Mouse (Mus musculus): ENCODE measurements around the gene Cep41.

Cep41 gene

DNA sequence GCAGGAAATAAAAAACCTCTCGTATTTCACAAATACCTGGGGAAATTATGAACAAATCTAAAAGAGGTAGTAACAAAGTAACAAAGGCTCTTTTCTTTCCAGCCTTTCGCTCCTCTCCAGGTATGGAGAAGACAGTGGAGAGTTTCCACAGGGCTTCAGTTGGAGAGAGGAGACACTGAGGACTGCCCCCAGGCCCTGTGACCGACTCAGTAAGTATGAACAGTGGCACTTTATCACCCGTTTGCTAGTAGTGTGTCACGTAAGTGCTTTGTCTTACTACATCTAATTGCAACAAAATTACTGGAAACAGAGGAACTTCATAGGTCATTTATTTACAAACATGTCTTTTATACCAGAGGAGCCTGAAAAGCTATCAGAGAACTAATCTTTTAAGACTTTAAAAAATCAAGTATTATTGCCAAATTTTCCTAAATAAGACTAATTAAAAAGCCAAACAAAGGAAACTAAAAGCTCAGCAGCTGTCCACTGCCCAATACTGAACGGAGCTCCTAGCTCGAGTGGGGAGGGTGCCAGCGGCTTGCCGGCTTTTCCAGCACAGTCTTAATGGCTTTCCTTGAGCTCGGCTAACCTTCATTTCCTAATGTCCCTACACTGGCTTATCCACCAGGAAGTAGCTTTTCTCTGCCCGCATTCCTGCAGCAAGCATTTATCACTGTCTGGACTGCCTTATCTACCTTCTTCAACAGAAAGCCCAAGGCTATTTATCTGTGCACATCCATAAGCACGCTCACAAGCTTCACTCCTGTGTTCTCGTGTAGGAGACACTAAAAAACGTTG, 19.6 kb downstream of the Cep41 start:
- no peak for DNase-seq (ENCODE audit: low spot score)

DNA sequence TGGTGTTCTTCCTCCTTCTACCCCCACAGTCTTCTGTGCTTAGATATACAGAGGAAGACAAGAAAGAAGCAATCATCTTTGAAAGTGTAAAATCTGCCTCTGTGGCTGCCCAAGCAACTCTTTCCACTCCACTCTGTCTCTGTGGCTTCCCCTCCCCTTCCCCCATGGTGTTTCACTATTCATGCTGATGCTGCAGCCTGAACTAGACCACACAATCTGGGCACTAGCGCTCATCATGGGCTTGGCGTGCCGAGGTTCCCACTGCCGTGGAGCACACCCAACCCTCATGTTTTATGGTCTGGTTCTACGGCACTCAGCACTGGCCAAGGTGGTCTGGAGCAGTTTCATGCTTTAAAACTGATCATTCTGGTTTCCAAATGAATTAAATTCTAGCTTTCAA, 21.9 kb downstream of the Cep41 start:
- no peak for DNase-seq (ENCODE audit: low spot score)

DNA sequence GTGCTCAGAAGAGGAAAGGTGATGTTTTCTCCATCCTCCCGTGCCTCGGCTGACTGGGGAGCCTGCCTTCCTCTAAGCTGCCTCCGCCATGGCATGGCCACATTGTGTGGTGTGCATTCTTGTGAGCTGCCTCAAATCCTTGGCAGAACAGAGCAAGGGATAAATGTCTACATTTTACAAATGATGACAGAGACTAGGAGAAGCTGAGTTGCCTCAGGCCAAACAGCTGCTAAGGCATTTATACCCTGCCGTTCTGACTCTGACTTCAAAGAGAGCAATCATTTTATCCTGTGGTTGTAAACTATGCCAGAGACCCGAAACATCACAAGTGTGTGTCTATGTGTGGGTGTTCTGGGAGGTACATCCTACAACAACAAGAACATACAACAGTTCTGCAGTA, 26.0 kb downstream of the Cep41 start:
- DNase-seq (ENCODE audit: low spot score) = no peak

DNA sequence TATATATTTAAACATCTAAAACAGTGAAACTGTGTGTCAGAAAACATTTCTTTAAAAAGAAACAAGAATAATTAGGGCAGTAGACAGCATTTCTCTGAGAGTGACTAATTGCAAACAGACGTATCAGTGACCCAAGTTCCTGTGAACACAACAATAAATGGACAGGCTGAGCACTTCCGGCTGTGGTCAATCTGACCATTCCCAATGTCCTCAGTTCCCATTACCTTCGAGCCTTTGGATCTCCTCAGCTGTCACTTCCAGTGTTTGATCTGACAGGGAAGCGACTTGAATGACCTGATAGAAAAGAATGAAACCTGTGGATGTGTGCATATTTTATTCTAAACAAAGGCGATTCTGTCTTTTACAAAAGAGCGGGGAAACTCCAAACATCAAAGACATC, 27.5 kb downstream of the Cep41 start:
- DNase-seq (ENCODE audit: low spot score) = no peak

DNA sequence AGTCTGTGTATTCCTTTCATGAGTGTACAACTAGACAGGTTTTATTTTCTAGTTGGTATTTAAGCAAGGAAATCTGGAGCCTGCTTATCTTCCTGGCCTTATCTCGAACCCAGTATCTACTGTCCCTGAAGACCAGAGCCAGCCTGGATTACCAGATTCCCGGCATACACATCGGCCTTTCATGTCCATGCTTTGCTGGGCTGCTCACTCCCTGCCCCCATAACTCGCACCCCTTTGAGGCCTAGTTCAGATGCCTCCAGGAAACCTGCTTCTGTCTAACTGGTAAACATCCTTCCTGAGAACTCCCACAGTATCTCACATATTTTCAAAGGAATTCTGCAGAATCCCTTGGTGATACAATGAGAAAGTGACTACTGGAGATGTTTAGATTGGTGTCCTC, 28.3 kb downstream of the Cep41 start:
- no peak for DNase-seq (ENCODE audit: low spot score)

DNA sequence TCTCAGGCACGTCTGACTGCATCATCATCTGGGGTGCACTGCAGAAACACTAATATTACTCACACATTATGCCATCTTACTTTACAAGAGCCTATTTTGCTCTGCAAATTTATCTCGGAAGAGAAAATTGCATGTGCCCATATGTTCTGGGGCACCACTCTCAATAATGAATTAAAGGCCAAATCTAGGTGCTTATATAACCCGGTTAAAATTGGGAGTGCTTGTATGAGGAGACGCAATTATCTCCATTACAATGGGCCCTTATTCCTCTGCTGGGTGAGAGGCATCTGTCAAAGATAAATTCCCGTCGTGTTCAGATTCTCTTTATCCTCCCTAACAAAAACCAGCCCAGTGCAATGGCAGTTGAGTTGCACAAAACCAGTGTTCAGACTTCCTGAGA, 28.8 kb downstream of the Cep41 start:
- DNase-seq (ENCODE audit: low spot score) = no peak

DNA sequence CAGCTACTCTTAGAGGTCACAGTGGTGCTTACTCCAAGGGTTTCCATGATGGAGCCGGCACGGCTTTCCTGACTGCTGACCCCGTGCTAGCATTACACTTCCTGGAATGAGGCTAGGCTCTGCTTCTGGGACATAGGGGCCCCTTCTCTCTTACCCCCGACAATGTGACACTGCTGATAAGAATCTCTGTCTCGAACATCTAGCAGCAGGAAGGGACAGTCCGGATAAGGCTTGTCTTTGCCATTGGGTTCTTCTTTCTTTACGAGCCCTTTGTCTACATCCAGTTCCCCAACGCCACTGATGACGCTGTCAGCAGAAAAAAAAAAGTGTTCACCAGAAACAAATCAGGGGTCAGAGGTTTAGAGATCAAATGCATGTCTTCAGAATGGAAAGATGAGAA, 34.9 kb downstream of the Cep41 start:
- DNase-seq (ENCODE audit: low spot score) = no peak

DNA sequence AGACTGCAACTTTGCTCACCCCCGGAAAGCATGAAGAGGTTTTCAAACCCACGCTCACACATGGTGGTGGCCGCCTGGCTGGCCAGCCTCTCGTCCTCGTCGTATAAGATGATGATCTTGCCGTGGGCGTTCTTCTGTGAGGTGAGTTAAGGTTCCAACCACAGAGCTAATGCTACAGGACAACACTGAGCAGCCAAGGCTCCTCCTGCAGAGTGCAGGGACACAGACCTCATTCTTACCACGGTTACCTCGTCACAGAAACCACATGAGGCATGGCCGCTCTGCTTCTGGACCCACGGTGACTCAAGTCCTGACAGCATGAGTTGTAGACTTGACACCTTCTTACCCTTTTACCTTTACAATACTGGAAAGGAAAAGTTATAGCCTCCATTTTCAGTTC, 36.3 kb downstream of the Cep41 start:
- no peak for DNase-seq (ENCODE audit: low spot score)

DNA sequence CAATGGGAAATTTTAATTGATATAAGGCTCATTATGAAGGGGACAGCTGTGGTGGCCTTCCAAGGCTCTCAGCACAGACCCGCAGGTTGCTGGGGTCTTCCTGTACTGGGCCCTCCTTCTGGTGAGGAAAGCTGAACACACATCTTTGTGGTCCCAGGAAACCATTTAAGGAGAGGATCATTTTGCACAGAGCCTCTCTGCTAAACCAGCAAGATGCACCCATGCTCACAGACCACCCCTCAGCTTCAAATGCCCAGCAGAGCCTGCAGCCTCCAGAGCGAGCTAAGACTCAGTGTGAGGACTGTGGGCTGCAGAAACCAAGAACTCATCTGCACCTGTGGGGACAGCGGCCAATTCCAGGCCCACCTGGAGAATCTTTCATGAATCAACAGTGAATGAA, 38.6 kb downstream of the Cep41 start:
- DNase-seq (ENCODE audit: low spot score) = no peak

DNA sequence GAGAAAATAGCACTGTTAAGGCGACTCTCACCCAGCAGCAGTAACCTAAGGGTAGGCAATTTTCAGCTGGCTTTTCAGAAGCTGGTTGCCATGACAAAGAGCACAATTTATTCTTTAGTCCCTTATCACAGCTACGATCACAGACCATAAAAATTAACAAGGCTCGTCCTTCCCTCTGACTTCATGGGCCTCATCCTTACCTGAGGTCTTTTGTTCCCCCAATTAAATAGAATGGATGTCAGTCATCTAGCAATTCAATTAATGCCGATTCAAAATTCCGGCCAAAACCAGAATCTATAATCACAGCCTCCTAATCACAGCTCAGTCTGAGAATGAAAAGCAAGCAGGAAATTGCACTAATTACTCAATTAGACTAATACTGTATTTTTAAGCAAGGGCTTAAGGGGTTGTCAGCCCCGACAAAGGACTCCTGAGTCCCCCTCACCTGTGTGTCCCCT, 39.1 kb downstream of the Cep41 start:
- DNase-seq (ENCODE audit: low spot score) = no peak

DNA sequence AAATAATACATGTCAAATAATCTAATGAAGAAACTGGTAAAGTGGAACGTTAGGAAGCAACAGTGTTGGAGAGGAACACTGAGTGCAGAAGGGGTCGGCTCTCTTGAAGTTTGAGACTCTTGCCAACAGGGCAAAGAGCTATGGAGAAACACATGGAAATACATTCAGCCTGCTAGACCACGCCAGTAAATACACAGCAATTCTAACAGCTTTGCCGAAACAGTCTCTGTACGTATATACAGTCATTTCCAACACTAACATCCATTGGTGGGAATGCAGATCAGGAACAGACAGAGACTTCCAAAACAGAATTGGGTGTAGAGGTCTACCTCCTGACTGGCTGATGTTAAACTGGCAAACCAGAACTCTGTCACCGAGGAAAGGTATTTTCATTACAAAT, 40.0 kb downstream of the Cep41 start:
- peak; percentile 52 for DNase-seq (ENCODE audit: low spot score)

DNA sequence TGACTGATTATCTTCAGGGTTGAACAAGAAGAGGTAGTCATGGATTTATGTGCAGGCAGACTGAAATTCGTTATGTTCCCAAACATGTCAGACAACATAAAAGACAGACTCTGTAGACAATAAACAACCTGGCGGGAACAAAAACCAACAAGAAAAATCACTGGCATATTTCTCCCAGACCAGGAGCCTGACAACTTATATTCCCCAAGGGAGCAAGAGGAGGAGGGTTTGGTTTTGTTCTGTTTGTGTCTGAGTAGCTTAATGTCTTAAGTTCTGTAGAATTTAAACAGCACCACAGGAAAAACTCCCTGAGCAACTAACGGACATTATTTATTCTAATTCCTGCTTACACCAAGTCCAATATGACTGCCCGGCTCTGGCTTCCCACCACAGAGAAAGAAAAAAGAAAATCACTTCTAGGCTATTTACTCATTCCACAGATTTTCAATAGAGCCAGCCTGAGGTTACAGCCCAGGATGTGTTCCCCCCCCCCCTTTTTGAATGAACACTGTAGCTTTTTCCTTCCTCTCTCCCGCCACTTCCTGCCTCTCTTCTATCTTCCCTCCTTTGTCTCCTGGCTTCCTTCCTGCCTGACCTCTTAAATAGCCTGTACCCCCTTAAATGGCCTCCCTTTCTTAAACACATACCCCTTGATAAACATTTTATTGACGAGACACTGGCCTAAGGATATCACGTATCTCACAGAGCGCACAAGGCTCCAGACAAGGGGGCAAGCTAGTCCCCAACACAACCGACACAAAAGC, 40.9 kb downstream of the Cep41 start:
- peak; percentile 51 for DNase-seq (ENCODE audit: low spot score)

DNA sequence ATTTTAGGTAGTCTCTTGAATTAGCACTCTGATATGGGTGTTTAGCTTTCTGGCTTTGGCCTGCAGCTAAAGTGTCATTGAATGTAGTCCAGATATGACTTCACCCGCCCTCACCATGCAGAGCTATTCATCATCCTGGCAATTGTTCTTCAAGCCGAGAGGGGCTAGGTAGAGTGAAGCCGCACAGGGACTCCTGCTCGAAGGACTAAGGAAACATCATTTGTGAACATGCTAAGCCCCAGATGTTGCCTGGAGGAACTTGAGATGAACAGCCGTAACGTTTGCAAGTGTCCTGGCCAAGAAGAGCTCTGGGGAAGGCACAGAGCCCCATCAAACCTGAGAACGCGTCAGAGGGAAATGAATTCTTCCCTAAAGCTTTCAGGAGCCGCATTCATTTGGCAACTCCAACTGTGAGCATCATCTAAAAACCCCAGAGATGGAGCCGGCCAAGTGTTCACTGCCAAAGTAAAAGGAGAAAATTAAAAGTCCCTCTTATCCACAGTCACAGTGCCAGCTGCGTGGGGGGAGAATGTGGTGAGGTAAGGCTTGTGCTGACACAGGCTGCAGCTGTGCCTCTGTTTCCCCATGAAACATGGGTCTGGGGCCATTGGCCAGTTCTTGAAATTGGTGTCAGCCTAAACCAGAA, 43.8 kb downstream of the Cep41 start:
- DNase-seq (ENCODE audit: low spot score) = no peak

DNA sequence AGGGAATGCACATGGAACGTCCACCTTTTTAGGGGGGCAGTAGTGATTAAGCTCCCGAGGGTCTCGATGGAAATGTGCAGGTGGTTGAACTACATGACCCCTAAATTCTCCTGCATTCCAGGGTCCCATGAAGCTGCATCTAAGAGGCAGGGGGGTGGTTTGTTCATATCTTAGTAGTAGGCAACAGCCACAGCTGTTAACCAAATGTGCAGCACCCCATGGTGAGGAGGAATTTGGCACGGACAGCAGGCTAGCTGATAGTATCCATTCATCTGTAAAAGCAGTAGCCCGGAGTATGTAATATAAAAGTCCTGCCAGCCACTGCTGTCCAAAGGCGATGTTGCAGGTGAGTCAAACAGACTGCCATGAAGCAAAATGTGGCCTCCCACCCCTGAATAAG, 48.2 kb downstream of the Cep41 start:
- no peak for DNase-seq (ENCODE audit: low spot score)

DNA sequence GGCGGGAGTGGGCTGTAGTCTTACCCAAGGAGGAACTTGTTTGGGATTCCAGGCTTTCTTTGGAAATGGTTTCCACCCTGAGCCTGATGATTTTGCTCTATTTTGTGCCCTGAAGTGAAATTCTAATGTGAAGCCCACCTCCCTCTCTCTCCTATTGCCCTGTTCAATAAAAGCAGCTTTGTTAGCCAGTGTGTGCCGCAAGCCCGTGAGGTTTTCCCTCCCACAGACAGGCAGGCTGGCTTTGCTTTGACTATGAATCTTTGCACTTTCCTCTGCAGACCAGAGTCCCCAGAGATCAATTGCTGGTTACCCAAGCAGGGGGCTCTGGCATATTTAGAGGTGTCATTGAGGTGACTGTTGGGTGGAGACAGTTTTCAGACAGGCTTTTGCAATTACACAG, 49.1 kb downstream of the Cep41 start:
- DNase-seq (ENCODE audit: low spot score) = peak; percentile 83

DNA sequence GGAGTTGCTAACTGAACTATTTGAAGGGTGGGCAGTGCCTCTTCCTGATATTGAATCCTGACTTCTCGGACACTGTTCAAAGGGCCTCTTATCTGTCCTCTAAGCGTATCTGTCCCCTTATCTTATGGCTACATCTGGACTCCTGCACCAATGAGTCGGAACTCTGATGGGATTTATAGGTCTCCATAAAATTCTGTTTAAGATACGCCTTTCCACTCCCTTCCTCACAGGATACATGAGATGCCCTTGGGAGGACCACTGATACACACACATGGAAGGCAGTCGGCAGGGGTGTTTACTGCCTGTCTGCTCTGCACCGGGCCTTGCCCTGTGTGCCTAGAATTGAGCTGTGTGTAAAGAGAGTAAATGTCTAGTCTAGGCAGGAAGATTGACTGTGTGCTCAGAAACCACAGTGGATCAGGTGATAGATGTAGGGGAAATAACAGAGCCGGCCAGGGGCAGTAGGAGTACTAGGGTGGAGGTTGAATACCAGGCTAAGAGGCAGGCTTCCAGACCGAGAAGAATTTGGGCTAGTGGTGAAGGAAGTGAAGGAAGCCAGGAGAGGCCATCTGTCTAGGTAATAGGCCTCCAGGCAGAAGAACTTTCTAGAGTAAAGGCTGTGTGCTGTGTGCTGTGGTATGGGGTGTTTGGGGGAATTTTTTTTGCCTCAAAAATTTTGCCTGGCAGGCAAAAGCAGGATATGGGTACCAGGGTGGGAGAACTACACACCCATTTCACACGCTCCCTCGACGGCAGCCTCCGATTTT, 49.7 kb downstream of the Cep41 start:
- DNase-seq (ENCODE audit: low spot score) = peak; percentile 99

DNA sequence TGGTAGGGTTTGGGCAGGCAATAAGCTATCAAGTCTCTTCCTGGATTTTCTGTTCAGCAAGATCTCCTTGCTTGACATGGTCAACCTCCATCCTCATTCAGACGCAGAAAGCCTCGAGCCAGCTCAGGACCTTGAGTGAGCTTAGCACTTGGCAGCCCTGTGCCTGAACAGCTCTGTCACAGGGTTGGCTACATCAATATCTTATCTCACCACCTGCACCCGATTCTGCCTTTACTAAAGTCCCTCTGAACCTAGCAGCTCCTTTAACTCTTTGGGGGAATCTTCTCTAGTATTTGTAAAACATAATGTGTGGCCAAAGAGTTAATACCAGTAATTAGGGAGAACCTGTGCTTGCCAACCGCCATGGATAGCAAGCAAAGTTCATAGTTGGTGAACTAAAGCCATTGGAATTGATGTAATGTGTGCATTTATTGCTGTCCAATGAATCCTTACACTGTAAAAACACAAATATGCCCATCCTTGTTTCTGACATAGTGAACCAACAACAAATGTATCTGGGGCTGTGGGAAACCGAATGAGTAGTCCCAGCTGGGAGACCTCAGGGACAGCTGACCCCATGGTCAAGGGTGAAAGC, 54.8 kb downstream of the Cep41 start, which contains the start of gene Cpa1:
TSS of gene Cpa1 (plus strand) at position 545 of the 595 bp plus-strand sequence.
- DNase-seq (ENCODE audit: low spot score) = no peak

DNA sequence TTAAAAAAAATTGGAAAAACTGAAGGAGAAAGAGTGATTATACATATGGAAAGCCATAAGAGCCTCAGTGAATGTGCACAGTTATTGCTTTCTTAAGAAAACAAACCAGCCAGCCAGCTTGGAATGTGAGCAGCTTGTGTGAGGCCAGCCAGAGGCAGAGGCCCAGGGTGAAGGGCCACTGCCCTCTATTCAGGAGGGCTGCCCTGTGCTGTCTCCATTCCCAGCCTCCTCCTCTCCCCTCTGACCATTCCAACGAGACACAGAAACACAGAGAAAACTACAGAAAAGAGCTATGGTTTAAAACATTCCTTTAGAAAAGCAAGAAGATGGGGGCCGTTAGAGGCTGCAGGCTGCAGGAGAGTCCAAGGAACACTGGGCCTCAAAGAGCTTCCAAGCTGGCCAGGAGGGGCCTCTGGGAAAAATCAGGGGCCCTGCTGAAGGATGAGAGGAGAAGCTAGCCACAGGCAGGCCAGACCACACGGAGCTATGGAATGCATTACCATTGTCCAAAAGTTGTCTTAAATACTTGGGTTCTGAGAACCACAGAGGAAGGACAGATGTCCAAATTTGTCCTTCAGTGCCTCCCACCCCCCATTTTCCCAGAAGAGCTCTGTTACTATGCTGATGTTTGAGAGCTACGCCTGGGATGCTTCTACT, 57.2 kb downstream of the Cep41 start:
- DNase-seq (ENCODE audit: low spot score) = peak; percentile 83

DNA sequence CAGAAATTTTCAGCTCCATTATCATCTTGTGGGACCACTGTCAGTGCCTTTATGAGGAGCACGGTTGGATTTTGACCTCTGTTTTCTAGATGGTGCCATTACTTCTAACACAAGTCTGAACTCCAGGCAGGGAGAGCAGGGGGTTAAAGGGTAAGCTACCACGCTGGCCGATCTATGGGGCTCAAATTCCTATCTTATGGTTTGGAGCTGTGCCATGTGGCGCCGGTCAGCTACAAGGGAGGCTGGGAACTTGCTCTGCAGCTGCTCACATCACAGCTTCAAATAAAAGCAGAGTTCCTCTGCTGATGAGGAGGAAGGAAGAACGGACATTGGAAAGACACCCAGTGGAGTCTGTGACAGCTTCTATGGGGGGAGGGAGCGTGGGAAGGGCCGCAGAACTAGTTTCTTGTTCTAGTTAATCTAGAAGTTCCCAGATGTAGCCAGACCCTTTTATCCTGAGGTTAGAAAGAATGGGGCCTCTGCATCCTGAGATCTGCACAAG, 58.1 kb downstream of the Cep41 start:
- no peak for DNase-seq (ENCODE audit: low spot score)

DNA sequence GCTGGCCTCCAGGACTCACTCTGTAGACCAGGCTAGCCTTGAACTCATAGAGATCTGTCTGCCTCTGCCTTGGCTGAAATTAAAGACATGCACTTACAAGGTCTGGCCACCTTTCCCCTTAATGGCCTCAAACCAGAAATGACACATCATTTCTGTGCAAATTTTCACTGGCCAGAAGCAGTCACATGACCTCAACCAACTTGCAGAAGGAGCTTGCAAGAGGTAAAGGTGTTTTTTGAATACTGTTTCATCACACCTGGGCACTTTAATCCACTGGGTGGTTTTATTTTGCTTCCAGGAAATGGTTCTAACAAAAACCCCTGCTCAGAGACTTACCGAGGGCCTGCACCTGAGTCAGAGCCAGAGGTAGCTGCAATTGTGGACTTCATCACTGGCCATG, 63.6 kb downstream of the Cep41 start:
- no peak for DNase-seq (ENCODE audit: low spot score)

DNA sequence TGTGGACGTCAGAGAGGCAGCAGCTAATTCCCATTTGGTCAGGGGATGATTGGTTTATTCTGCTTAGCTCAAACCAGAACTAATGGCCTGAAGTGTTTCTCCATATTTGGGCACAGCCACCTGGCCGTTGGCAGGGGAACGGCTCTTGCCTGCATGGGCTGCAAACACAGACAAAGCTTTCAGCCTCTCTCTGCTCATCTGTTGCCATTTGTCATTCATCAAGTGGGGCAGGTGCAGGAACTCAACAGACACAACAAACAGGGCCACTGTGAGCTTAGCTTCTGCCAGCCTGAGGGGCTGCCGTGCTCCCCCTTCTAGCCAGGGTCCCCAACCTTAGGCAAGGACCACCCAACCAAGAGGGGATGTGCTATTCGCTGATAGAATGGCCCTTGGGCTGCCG, 65.4 kb downstream of the Cep41 start:
- DNase-seq (ENCODE audit: low spot score) = no peak

Data from adipocyte (in vitro differentiated cells).